Mouse (Mus musculus) heart, postnatal 0 days (tissue): ENCODE measurements at regions not wholly inside any gene's neighbourhood (a gene's known extent, or its start where the extent isn't known, plus 50 kb on each side); places are given as distances from the start of the nearest gene placed in this dataset.

ENCODE experiments used
- CTCF ChIP-seq: IDR thresholded peaks from 2 replicates; pipeline ENCODE4 v1.5.1; 2016; ENCODE audit warnings: antibody characterized with exemption, control low read depth, low read depth
- EP300 ChIP-seq: IDR thresholded peaks from 2 replicates; pipeline ENCODE4 v1.6.1; 2016; ENCODE audit warnings: antibody characterized with exemption, low read depth

- TF ChIP-seq CTCF (no peak), EP300 (no peak)
Observed at GRCm38 (mm10) chr10:9531931-9532330, 143.1 kb downstream of the Samd5 start.
